Mouse (Mus musculus): ENCODE measurements around the gene Pik3cb.

The Pik3cb gene

GRCm38 (mm10) chr9:99140063-99140882, at the start of gene Pik3cb:
Gene Pik3cb, minus strand, starts transcription at chr9:99140621.
- in situ Hi-C loops (cut with MboI, MseI), result loop anchor here (5.0 kb wide), 1 partner anchor 102 kb away; the partner anchor contains the start of gene Cep70

- in situ Hi-C loops (cut with MboI, MseI), result loop anchor here (10.0 kb wide), 1 partner anchor 692 kb away; the partner anchor contains the start of gene Sox14
These were observed 42.7 kb upstream of the Pik3cb start for GRCm38 (mm10) chr9:99183043-99183670.

- in situ Hi-C loops (cut with MboI, MseI), result loop anchor here (10.0 kb wide), 1 partner anchor 693 kb away; the partner anchor contains the start of gene Sox14
These were observed 41.7 kb upstream of the Pik3cb start for GRCm38 (mm10) chr9:99182121-99182520.

- in situ Hi-C loops (cut with MboI, MseI), result loop anchor here (10.0 kb wide), 1 partner anchor 695 kb away; the partner anchor contains the start of gene Sox14
These were observed 39.9 kb upstream of the Pik3cb start for GRCm38 (mm10) chr9:99180272-99180671.

- in situ Hi-C loops (cut with MboI, MseI), result no loop called here
These were observed 38.3 kb upstream of the Pik3cb start for GRCm38 (mm10) chr9:99178736-99179135.

GRCm38 (mm10) chr9:99175774-99176173, 35.4 kb upstream of the Pik3cb start:
- in situ Hi-C loops (cut with MboI, MseI), result no loop called here

GRCm38 (mm10) chr9:99172811-99173210, 32.4 kb upstream of the Pik3cb start:
- in situ Hi-C loops (cut with MboI, MseI), result no loop called here

- in situ Hi-C loops (cut with MboI, MseI), result no loop called here
These were observed 30.8 kb upstream of the Pik3cb start for GRCm38 (mm10) chr9:99171186-99171585.

GRCm38 (mm10) chr9:99169029-99169428, 28.6 kb upstream of the Pik3cb start:
- in situ Hi-C loops (cut with MboI, MseI), result no loop called here

- in situ Hi-C loops (cut with MboI, MseI), result no loop called here
These were observed 26.5 kb upstream of the Pik3cb start for GRCm38 (mm10) chr9:99166946-99167345.

- in situ Hi-C loops (cut with MboI, MseI), result no loop called here
These were observed 25.5 kb upstream of the Pik3cb start for GRCm38 (mm10) chr9:99165956-99166355.

- in situ Hi-C loops (cut with MboI, MseI), result no loop called here
These were observed 24.3 kb upstream of the Pik3cb start for GRCm38 (mm10) chr9:99164664-99165226.

- in situ Hi-C loops (cut with MboI, MseI), result no loop called here
These were observed 23.7 kb upstream of the Pik3cb start for GRCm38 (mm10) chr9:99164148-99164503.

GRCm38 (mm10) chr9:99163420-99164147, 23.2 kb upstream of the Pik3cb start:
- in situ Hi-C loops (cut with MboI, MseI), result no loop called here

GRCm38 (mm10) chr9:99162839-99163238, 22.4 kb upstream of the Pik3cb start:
- in situ Hi-C loops (cut with MboI, MseI), result no loop called here

GRCm38 (mm10) chr9:99160780-99161179, 20.4 kb upstream of the Pik3cb start:
- in situ Hi-C loops (cut with MboI, MseI), result no loop called here

- in situ Hi-C loops (cut with MboI, MseI), result no loop called here
These were observed 19.5 kb upstream of the Pik3cb start for GRCm38 (mm10) chr9:99159932-99160331.

GRCm38 (mm10) chr9:99158708-99159107, 18.3 kb upstream of the Pik3cb start:
- in situ Hi-C loops (cut with MboI, MseI), result no loop called here

- in situ Hi-C loops (cut with MboI, MseI), result no loop called here
These were observed 17.8 kb upstream of the Pik3cb start for GRCm38 (mm10) chr9:99158203-99158632.

GRCm38 (mm10) chr9:99153655-99154054, 13.2 kb upstream of the Pik3cb start:
- in situ Hi-C loops (cut with MboI, MseI), result no loop called here

GRCm38 (mm10) chr9:99152699-99153490, 12.5 kb upstream of the Pik3cb start:
- in situ Hi-C loops (cut with MboI, MseI), result no loop called here

Measured in T-helper 1 cell (primary cell).